Mouse (Mus musculus) left cerebral cortex, postnatal 36 days (tissue): ENCODE measurements around the gene Parva. TPM values are rescaled to one million over a fixed set of nuclear protein-coding genes. Genes with fewer than 3 reads are reported as not detected.

Experiments
- DNase-seq, 2 experiments: peaks; one replicate each; pipeline ENCODE4 v3.0.0; 2021 to 2022; ENCODE audit warnings: low spot score in 2 of 2, mixed read lengths in 1 of 2
- intact Hi-C: fragments of 180-260 bp; cut with DNase I; formaldehyde crosslinking; loops from one replicate; pipeline ENCODE4 v1.15.1; 2025
- total RNA-seq, 2 experiments: library from RNA; stranded (reverse); gene quantifications; 2 replicates each; pipeline ENCODE4 v1.2.3; 2021

The Parva gene
- total RNA-seq, 2 experiments from 2014 or later: 49.1 to 60.9 TPM

GRCm38 (mm10) chr7:112416730-112417513, 10.4 kb upstream of the Parva start:
- no peak for DNase-seq
- intact Hi-C loops: no loop called here

- intact Hi-C loops: no loop called here
- no peak for DNase-seq
Measured at GRCm38 (mm10) chr7:112417598-112417997, 9.7 kb upstream of the Parva start.

DNA sequence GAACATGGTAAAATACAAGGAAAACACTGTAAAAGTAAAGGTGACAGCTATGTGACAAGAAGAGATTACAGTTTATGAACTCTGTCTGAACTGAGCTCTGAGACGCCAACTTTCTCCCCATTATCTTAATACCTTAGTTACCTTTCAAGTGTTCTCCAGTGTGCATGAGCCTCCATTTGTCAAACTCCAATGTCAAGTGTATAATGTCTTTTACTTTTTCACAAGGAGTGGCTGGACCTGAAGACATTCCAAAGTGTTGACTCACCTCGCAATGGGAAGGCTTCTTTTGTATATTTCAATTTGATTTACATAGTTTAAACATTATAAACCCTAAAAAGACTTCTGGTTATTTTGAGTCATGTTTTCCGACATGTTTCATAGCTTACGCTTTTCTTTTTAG, 3.9 kb upstream of the Parva start:
- DNase-seq: no peak
- intact Hi-C loops: no loop called here

DNA sequence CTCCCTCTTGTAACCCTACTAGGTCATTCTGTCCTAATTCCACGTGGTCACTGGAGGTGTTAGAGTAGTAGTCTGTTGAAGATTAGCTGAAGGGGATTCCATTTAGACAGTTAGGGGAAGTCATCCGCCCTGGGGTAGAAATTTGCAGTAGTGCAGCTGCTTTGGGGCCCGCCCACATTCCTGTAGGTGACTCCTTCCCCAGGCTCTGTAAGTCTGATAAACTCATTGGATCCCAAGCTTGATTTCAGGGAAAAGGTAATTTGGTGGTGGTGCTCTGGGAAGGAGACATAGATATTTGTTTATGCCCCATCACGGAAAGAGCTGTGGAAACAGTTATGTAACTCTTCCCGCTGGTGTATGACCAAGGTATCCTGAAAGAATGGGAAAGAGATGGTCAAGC, 494 bp upstream of the Parva start:
- DNase-seq: no peak
- intact Hi-C loops: no loop called here

- intact Hi-C loops: no loop called here
- peak; percentile 74 to 75 for DNase-seq
Measured at GRCm38 (mm10) chr7:112428158-112428535, 842 bp downstream of the Parva start.

- no peak for DNase-seq
- intact Hi-C loops: no loop called here
Measured at GRCm38 (mm10) chr7:112439846-112440245, 12.5 kb downstream of the Parva start.

- intact Hi-C loops: no loop called here
Measured at GRCm38 (mm10) chr7:112444152-112444984, 17.1 kb downstream of the Parva start.

GRCm38 (mm10) chr7:112444985-112445367, 17.7 kb downstream of the Parva start:
- intact Hi-C loops: no loop called here

More at GRCm38 (mm10) chr7:112444152-112444984, 17.1 kb downstream of the Parva start:
- no peak for DNase-seq

GRCm38 (mm10) chr7:112446498-112446897, 19.2 kb downstream of the Parva start:
- intact Hi-C loops: no loop called here
- no peak for DNase-seq

More at GRCm38 (mm10) chr7:112444985-112445367, 17.7 kb downstream of the Parva start:
- no peak for DNase-seq

GRCm38 (mm10) chr7:112449954-112450700, 22.8 kb downstream of the Parva start:
- intact Hi-C loops: no loop called here
- DNase-seq: no peak

DNA sequence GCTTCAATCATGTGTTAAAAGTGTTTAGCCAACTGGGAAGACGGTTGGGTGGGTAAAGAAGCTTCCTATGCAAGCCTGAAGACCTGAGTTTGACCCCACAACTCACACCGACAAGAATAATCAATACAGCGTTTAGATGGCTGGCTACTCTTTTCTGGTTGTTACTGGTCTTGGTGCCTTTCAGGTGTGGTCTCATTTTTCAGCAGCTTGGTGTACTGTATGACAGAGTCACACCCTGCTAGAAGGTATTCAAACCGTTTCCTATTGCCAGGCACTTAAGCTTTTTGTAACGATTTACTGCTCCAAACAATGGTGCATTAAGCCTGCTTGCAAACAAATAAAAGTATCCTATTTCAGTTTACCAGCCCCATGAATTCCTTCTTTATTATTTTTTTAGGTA, 25.2 kb downstream of the Parva start:
- intact Hi-C loops: no loop called here
- DNase-seq: no peak

GRCm38 (mm10) chr7:112453805-112454214, 26.5 kb downstream of the Parva start:
- no peak for DNase-seq
- intact Hi-C loops: no loop called here

DNA sequence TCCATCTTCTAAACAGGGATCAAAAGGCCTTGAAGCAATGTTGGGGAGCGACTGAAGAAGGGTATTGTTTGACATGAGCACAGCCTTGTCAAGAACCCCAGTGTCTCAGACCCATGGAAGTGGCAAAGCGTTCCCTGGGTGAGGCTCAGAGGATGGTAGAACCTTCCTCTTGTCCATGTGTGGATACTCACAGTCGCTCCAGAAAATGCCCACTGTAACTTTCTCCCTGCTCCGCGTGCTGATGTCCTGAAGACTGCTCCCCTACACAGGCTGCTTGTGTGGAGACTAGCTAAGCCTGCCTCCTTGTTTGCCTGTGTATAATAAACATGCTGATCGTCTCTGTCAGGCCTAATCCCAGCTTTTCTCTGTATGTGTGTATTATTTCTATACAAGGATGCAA, 27.1 kb downstream of the Parva start:
- DNase-seq: no peak
- intact Hi-C loops: no loop called here

GRCm38 (mm10) chr7:112454951-112455350, 27.6 kb downstream of the Parva start:
- no peak for DNase-seq
- intact Hi-C loops: no loop called here

DNA sequence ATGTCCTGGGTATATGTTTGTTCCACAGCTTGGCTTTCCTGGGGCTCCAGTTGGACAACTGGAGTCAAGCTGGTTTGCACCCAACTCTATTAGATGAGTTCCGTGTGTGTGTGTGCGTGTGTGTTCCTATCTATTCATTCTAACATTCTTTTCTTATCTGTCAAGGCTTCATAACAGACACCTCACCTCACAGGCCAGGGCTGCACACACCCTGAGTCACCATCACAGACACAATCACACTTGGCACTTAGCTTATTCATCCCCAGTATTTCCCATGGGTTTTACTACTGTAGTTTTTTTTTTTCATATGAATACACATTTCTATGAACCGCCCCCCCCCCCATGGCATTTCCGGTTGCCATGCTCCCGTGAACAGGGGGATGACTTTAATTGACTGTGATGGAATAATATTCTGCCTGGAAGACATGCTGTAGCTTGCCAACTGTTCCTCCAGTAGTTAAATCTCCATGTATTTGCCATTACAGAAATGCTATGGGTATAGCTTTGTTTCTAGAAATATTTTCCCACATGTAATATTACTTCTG, 28.3 kb downstream of the Parva start:
- intact Hi-C loops: no loop called here
- no peak for DNase-seq

DNA sequence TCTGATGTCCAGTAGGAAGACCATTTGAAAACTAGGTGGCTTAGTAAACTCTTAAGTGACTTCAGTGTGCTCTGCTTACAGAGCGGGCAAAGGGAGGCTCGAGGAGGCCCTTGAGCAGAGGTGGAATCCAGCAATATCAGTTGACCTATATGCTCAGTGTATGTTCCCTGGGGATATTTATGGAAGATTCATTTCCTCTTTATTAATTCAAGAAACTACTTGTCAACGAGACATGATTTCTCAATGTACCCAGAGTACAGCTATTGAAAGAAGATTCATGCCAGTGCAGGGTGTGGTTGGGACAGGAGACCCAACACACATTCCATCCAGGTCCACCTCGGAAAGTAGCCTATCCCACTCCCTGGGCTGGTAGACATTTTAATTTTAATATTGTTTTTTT, 30.1 kb downstream of the Parva start:
- DNase-seq: no peak
- intact Hi-C loops: no loop called here

- intact Hi-C loops: no loop called here
- no peak for DNase-seq
Measured at GRCm38 (mm10) chr7:112457920-112458319, 30.6 kb downstream of the Parva start.

DNA sequence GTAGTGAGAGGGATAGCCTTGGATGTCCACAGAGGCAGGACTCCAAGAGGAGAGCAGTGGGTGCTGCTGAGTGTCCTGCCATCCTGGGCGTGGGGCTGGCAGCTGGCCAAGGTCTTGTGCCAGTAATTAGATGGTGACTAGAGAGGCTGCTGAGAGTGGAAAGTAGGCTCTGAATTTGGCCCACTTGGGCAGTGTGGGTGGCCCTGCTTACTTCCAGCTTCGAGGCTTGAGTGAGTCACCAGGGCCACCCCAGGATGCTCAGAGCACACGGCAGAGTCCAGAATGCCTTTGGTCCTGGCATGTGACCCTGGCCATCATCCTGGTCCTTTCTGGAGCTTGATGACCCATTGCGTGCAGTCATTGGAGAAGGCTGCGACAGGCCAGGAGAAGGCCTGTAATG, 31.1 kb downstream of the Parva start:
- intact Hi-C loops: no loop called here
- peak in 1 of 2 experiments; percentile 18 for DNase-seq

DNA sequence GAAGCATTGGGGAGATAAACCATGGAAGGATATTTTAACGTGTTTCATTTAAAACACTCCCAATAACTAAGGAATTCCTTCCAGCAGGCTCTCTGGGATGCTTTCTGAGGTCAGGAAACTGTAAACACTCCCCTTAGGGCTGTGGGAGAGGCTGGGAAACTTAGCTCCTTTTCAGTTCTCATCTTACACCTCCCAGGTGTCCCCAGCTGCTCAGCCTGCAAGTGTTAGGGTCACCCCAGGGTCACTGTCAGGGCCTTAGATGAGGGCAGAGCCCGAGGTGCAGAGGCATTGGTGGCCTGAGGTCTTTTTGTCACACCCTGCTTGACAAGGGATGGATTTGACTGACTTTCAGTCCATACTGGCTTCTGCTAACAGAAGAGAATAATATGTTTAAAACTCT, 35.8 kb downstream of the Parva start:
- intact Hi-C loops: no loop called here
- DNase-seq: no peak

GRCm38 (mm10) chr7:112465920-112466319, 38.6 kb downstream of the Parva start:
- intact Hi-C loops: no loop called here
- DNase-seq: no peak
